Comparison of ENCODE assay signal across 16 mouse cellular contexts in genomic region chr13:104529238-104529637, GRCm38 (mm10).
"Had no signal": no experiment of that assay in that cellular context is flagged by ENCODE, and none has a peak within 500 bp of the region (broad histone marks: within the 10 kb centered on the region; RNA-seq: fewer than 3 reads in every experiment).

No protein-coding gene starts in this region.

- H3K27me3 ChIP-seq: intestine, embryonic 15.5 days; limb, embryonic 15.5 days; liver, embryonic 13.5 days; lung, embryonic 15.5 days; megakaryocyte, embryonic 14.5 days; neural tube, embryonic 15.5 days had no signal

- H3K36me3 ChIP-seq: intestine, embryonic 15.5 days; limb, embryonic 15.5 days; liver, embryonic 13.5 days; lung, embryonic 15.5 days; neural tube, embryonic 15.5 days had no signal

- ATAC-seq: intestine, embryonic 15.5 days; liver, postnatal 0 days had no signal

- H3K4me3 ChIP-seq: intestine, embryonic 15.5 days; left cerebral cortex, adult 2 months; limb, embryonic 15.5 days; liver, embryonic 13.5 days; lung, embryonic 15.5 days; megakaryocyte, embryonic 14.5 days; myocyte; neural tube, embryonic 15.5 days had no signal

- H3K27ac ChIP-seq: intestine, embryonic 15.5 days; left cerebral cortex, adult 2 months; limb, embryonic 15.5 days; liver, embryonic 13.5 days; lung, embryonic 15.5 days; macrophage; neural tube, embryonic 15.5 days had no signal

- H3K4me1 ChIP-seq: intestine, embryonic 15.5 days; limb, embryonic 15.5 days; liver, embryonic 13.5 days; lung, embryonic 15.5 days; megakaryocyte, embryonic 14.5 days; neural tube, embryonic 15.5 days had no signal

- H3K9me3 ChIP-seq: intestine, embryonic 15.5 days; limb, embryonic 15.5 days; liver, embryonic 13.5 days; lung, embryonic 15.5 days; megakaryocyte, embryonic 14.5 days; neural tube, embryonic 15.5 days had no signal

- H3K9ac ChIP-seq: intestine, embryonic 15.5 days; limb, embryonic 15.5 days; liver, embryonic 13.5 days; liver, postnatal 0 days; lung, embryonic 15.5 days; neural tube, embryonic 15.5 days had no signal

- DNase-seq: kidney, adult 18-20 months; kidney, postnatal 25 days; liver, embryonic 13.5 days; liver, postnatal 0 days; lung, postnatal 14 days; right cerebral cortex, postnatal 25 days; thymus, adult 18-20 months; thymus, postnatal 14 days had no signal

- H3K4me2 ChIP-seq: intestine, embryonic 15.5 days; limb, embryonic 15.5 days; liver, embryonic 13.5 days; lung, embryonic 15.5 days; neural tube, embryonic 15.5 days had no signal
